Mouse (Mus musculus): ENCODE results near the gene Vangl2. TPM values are rescaled to one million over a fixed set of nuclear protein-coding genes. Genes with fewer than 3 reads are reported as not detected.

The Vangl2 gene
- polyA plus RNA-seq, 1 experiment from 2014 or later: 39.9 TPM

DNA sequence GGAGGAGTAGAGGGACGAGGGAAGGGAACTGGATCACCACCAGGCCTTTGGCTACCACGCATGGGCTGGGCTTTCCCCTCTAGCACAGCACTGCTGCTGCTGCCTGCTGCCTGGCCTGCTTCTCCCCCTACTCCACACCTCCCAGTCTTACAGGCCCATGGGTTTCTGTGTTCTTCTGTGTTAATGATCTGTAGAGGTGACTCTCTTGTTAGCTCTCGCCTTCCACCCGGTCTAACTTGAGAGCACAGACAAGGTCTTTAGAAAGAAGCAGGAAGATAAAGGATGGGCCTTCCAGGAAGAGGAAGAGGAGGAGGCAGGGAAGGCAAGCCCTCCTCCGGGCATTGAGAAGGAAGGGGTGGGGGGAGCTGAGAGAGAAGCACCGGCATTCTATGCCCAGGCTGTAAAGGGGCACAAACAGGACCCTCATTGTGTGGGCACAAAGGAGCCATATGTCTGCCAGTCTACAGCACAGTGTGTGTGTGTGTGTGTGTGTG is 20.0 kb upstream of the Vangl2 start:
- Histone ChIP-seq H3K9ac (ENCODE audit: low read depth, low read length) (peak overlapping the region; percentile 41), H3K4me2 (ENCODE audit: low read length) (peak overlapping the region; percentile 35), H3K9me3 (ENCODE audit: control insufficient read depth, low read length) (no peaks in the 10 kb centered on the region), H3K36me3 (ENCODE audit: control insufficient read depth, insufficient read depth, low read length) (no peaks in the 10 kb centered on the region), H3K27ac (ENCODE audit: low read depth, low read length) (peak overlapping the region; percentile 70), H3K4me3 (ENCODE audit: low read length) (0 out of 2 replicates have a peak overlapping the region, but pooled peaks have one; percentile 4), H3K4me1 (ENCODE audit: control insufficient read depth, insufficient read depth, low read depth, low read length) (peaks cover 19% of the 10 kb centered on the region), H3K27me3 (replicated peaks; ENCODE audit: control insufficient read depth, insufficient read depth, low read length) (no peaks in the 10 kb centered on the region)
- peak; percentile 80 for ATAC-seq
- 5% methylated on average over 5 of the region's 6 CpGs for WGBS

DNA sequence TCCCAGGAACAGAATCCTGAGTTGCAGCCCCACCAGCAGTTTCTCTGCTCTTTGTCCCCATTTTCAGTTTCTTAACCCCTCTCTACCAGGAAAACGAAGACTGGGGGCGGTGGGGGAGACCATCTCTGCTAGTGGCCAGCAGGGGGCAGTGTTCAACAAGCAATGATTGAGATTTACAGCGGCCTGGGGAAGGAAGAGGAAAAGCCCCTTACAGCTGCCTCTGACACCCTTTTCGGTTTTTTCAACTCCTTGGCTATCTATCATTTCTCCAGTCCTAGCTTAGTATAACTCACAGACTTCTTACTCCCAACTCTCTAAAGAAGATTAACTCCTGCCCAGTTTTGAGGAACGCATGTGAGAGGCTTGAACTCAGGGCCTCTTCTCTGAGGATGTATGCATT is 18.7 kb upstream of the Vangl2 start:
- Histone ChIP-seq H3K4me1 (ENCODE audit: control insufficient read depth, insufficient read depth, low read depth, low read length) (peaks cover 18% of the 10 kb centered on the region), H3K4me3 (ENCODE audit: low read length) (no peak overlapping the region), H3K9ac (ENCODE audit: low read depth, low read length) (no peak overlapping the region), H3K27ac (ENCODE audit: low read depth, low read length) (no peak overlapping the region), H3K9me3 (ENCODE audit: control insufficient read depth, low read length) (no peaks in the 10 kb centered on the region), H3K4me2 (ENCODE audit: low read length) (no peak overlapping the region), H3K36me3 (ENCODE audit: control insufficient read depth, insufficient read depth, low read length) (no peaks in the 10 kb centered on the region), H3K27me3 (replicated peaks; ENCODE audit: control insufficient read depth, insufficient read depth, low read length) (no peaks in the 10 kb centered on the region)
- ATAC-seq: no peak; the same call in 1 of the 2 replicates
- 11% methylated on average over 5 of the region's 5 CpGs for WGBS

DNA sequence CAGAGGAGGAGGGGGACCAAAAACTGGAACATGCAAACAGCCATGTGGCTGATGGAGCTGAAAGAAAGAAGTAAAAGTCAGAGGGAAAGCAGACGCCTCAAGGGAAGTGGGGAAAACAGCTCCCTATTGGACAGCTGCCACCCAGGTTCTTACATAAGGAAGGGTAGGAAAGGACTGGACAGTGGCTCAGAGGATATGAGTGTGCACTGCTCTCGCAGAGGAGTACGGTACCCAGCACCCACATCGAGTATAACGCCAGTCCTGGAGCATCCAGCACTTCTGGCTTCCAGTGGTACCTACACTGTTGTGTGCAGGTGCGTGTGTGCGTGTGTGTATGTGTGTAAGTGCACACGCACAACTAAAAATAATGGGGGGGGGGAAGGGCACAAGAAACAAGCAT is 18.2 kb upstream of the Vangl2 start:
- ATAC-seq: no peak
- Histone ChIP-seq H3K4me3 (ENCODE audit: low read length) (no peak overlapping the region), H3K27me3 (replicated peaks; ENCODE audit: control insufficient read depth, insufficient read depth, low read length) (no peaks in the 10 kb centered on the region), H3K4me1 (ENCODE audit: control insufficient read depth, insufficient read depth, low read depth, low read length) (peaks cover 18% of the 10 kb centered on the region), H3K4me2 (ENCODE audit: low read length) (no peak overlapping the region), H3K36me3 (ENCODE audit: control insufficient read depth, insufficient read depth, low read length) (no peaks in the 10 kb centered on the region), H3K27ac (ENCODE audit: low read depth, low read length) (no peak overlapping the region), H3K9ac (ENCODE audit: low read depth, low read length) (no peak overlapping the region), H3K9me3 (ENCODE audit: control insufficient read depth, low read length) (no peaks in the 10 kb centered on the region)
- 77% methylated on average over 8 of the region's 8 CpGs for WGBS

DNA sequence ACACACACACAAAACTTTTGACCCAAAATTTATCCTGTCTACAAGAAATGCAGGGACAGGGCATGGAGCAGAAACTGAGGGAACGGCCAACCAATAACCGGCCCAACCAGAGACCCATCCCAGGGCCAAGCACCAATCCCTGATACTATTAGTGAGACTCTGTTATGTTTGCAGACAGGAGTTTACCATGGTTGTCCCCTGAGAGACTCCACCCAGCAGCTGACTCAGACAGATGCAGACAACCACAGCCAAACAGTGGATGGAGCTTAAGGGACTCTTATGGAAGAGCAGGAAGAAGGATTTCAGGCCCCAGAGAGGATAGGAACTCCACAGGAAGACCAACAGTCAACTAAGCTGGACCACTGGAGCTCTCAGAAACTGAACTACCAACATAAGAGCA is 1.7 kb upstream of the Vangl2 start:
- H3K9ac ChIP-seq (ENCODE audit: low read depth, low read length): no peak overlapping the region
- no peak overlapping the region for H3K4me2 ChIP-seq (ENCODE audit: low read length)
- H3K36me3 ChIP-seq (ENCODE audit: control insufficient read depth, insufficient read depth, low read length): no peaks in the 10 kb centered on the region
- H3K4me1 ChIP-seq (ENCODE audit: control insufficient read depth, insufficient read depth, low read depth, low read length): peaks cover 23% of the 10 kb centered on the region
- H3K4me3 ChIP-seq (ENCODE audit: low read length): no peak overlapping the region
- no peaks in the 10 kb centered on the region for H3K9me3 ChIP-seq (ENCODE audit: control insufficient read depth, low read length)
- H3K27ac ChIP-seq (ENCODE audit: low read depth, low read length): no peak overlapping the region
- WGBS: 100% methylated on average over 2 of the region's 2 CpGs
- no peaks in the 10 kb centered on the region for H3K27me3 ChIP-seq (replicated peaks; ENCODE audit: control insufficient read depth, insufficient read depth, low read length)
- ATAC-seq: no peak

DNA sequence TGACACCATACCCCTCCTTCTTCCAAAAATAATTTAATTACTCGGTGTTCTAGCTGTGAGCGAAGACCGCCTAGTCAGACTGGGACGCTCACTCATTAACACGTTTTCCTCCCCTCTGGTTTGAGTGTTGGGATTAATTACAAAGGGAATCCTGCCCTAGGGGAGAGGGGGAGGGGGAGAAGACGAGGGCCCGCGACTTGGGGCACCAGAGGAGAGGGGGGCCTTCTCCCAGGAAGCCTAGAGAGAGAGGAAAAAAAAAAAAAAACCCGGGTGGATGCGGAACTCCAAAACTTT is 488 bp downstream of the Vangl2 start:
- Histone ChIP-seq H3K9me3 (ENCODE audit: control insufficient read depth, low read length) (no peaks in the 10 kb centered on the region), H3K27ac (ENCODE audit: low read depth, low read length) (peak overlapping the region; percentile 96), H3K4me3 (ENCODE audit: low read length) (peak overlapping the region; percentile 82), H3K4me1 (ENCODE audit: control insufficient read depth, insufficient read depth, low read depth, low read length) (peaks cover 42% of the 10 kb centered on the region), H3K4me2 (ENCODE audit: low read length) (peak overlapping the region; percentile 70), H3K27me3 (replicated peaks; ENCODE audit: control insufficient read depth, insufficient read depth, low read length) (no peaks in the 10 kb centered on the region), H3K36me3 (ENCODE audit: control insufficient read depth, insufficient read depth, low read length) (no peaks in the 10 kb centered on the region), H3K9ac (ENCODE audit: low read depth, low read length) (peak overlapping the region; percentile 93)
- ATAC-seq: no peak
- WGBS: 4% methylated on average over 10 of the region's 10 CpGs

DNA sequence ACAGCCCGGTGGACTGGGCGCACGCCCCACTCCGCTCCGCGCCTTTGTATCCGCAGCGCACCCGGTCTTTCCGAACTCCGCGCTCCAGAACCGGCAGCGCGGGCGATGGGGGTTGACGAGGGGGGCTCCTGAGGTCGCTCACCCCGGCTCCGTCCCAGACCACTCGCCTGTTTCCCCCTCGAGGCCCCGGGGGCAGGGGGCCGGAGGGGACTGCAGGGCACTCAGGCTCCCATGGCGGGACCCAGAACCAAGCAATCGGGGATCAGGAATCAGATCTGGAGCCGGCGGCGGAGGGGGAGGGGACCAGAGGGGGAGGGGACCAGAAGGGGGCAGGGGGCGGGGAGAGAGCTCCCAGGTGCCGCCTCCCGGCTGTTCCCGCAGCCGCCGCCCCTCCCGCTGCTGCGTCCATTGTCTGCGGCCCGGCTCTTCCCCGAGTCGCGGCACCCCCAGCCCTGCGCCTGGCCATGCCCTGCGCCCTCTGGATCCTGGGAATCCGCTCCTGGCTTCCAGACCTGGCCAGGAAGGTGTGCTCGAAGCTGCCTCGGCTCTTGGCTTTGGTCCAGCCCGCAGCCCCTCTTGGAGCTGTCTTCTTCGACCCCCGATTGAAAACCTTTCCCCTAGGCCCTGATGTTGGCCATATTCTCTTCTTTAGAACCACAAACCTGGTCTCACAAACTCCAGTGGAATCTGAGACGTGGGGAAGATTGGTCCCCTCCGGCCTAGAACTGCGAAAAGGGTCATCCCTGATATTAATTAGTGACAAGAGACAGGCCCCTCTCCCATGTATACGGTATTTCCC is 1.0 kb downstream of the Vangl2 start:
- WGBS: under 1% methylated on average over 52 of the region's 54 CpGs
- H3K4me1 ChIP-seq (ENCODE audit: control insufficient read depth, insufficient read depth, low read depth, low read length): peaks cover 47% of the 10 kb centered on the region

DNA sequence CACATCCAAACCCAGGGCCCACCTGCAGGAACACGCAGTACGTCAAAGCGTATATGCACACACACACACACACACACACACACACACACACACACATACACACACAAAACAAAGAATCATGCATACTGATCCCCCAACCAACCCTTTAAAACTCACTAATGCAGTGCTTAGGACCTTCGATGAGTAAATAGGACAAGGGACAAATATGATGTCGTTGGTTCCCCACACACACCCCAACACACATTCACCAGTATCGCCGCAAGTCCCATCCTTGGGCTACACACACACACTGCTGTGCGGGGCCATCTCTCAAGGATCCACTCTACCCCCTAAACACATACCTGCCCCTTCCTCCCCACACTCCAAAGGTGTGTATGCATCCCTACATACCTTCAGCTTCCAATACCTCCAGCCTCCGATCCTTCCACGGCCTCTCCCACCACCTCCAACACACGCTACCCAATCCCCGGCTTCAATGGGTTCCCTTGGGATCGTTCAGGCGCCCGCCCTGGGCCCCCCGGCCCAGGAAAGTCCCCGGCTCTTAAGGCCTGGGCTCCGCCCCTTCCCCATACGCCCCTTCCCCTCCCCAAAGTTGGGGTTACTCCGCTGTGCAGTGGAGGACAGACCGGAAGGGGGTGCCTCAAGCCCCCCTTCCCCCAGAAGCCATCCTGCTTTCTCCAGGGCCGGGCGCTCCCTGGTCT is 1.9 kb downstream of the Vangl2 start:
- no peaks in the 10 kb centered on the region for H3K36me3 ChIP-seq (ENCODE audit: control insufficient read depth, insufficient read depth, low read length)
- 3% methylated on average over 23 of the region's 23 CpGs for WGBS
- peak; percentile 75 for ATAC-seq
- peak overlapping the region; percentile 82 for H3K4me3 ChIP-seq (ENCODE audit: low read length)
- H3K27me3 ChIP-seq (replicated peaks; ENCODE audit: control insufficient read depth, insufficient read depth, low read length): no peaks in the 10 kb centered on the region
- H3K27ac ChIP-seq (ENCODE audit: low read depth, low read length): peak overlapping the region; percentile 96
- no peaks in the 10 kb centered on the region for H3K9me3 ChIP-seq (ENCODE audit: control insufficient read depth, low read length)
- H3K9ac ChIP-seq (ENCODE audit: low read depth, low read length): peak overlapping the region; percentile 93
- H3K4me2 ChIP-seq (ENCODE audit: low read length): peak overlapping the region; percentile 70
- H3K4me1 ChIP-seq (ENCODE audit: control insufficient read depth, insufficient read depth, low read depth, low read length): peaks cover 54% of the 10 kb centered on the region

More for the DNA sequence above, 1.0 kb downstream of the Vangl2 start:
- H3K27ac ChIP-seq (ENCODE audit: low read depth, low read length): peak overlapping the region; percentile 96
- peak overlapping the region; percentile 93 for H3K9ac ChIP-seq (ENCODE audit: low read depth, low read length)
- H3K4me2 ChIP-seq (ENCODE audit: low read length): peak overlapping the region; percentile 70
- H3K36me3 ChIP-seq (ENCODE audit: control insufficient read depth, insufficient read depth, low read length): no peaks in the 10 kb centered on the region
- H3K9me3 ChIP-seq (ENCODE audit: control insufficient read depth, low read length): no peaks in the 10 kb centered on the region
- peak; percentile 85 for ATAC-seq
- H3K4me3 ChIP-seq (ENCODE audit: low read length): peak overlapping the region; percentile 82
- no peaks in the 10 kb centered on the region for H3K27me3 ChIP-seq (replicated peaks; ENCODE audit: control insufficient read depth, insufficient read depth, low read length)

DNA sequence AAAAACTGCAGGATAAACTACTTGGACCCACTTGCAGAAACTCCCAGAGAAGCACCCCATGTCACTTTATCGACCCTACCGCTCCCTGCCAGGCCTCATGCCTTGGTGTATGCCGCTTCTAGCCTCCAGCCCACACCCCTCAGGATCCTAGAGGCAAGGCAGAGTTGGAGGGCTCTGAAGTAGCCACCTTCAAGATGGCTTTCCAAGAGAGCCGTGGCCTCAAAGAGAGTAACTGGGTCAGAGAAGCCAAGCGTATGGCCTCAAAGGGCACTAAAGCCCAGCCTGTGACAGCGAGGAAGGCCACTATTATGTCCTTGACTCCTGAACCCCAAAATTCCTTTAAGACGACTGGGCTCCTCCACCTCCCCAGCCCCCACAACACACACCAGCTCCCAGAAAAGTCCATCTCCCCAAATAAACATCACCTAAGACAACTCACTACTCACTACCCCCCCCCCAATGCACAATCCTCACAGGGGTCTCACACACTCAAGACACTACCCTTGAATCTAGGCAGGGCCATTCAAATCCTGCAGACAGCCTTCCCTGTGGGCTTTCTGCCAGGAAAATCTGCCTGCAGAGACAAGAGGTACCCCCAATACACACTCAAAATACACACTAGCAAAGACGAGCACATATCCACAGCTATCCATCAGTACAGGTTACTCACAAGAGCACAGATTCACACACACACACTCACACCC is 2.9 kb downstream of the Vangl2 start:
- ATAC-seq: 0 out of 2 replicates have a peak, but pooled peaks have one; percentile 0
- H3K9ac ChIP-seq (ENCODE audit: low read depth, low read length): peak overlapping the region; percentile 93
- WGBS: 9% methylated on average over 8 of the region's 8 CpGs
- peaks cover 58% of the 10 kb centered on the region for H3K4me1 ChIP-seq (ENCODE audit: control insufficient read depth, insufficient read depth, low read depth, low read length)
- H3K4me2 ChIP-seq (ENCODE audit: low read length): peak overlapping the region; percentile 70
- H3K27me3 ChIP-seq (replicated peaks; ENCODE audit: control insufficient read depth, insufficient read depth, low read length): no peaks in the 10 kb centered on the region
- peak overlapping the region; percentile 96 for H3K27ac ChIP-seq (ENCODE audit: low read depth, low read length)
- no peaks in the 10 kb centered on the region for H3K9me3 ChIP-seq (ENCODE audit: control insufficient read depth, low read length)
- H3K4me3 ChIP-seq (ENCODE audit: low read length): peak overlapping the region; percentile 82
- H3K36me3 ChIP-seq (ENCODE audit: control insufficient read depth, insufficient read depth, low read length): no peaks in the 10 kb centered on the region
